Mouse (Mus musculus) liver, postnatal 0 days (tissue): Measurements from ENCODE around the gene Fam222a.

Experiments
- CTCF ChIP-seq: sonication (generic); IDR thresholded peaks from 2 replicates; pipeline ENCODE4 v1.5.1; 2016; ENCODE audit warnings: antibody characterized with exemption, low read depth
- EP300 ChIP-seq: IDR thresholded peaks from 2 replicates; pipeline ENCODE4 v1.6.1; 2016; ENCODE audit warnings: antibody characterized with exemption, low read depth, mild to moderate bottlenecking

- TF ChIP-seq CTCF (no peak), EP300 (no peak)
These were observed 7.3 kb upstream of the Fam222a start for GRCm38 (mm10) chr5:114560533-114560936.
